Mouse (Mus musculus): ENCODE results near the gene Rufy1.

Rufy1 gene

GRCm38 (mm10) chr11:50426056-50426455 is 4.9 kb downstream of the Rufy1 start:
- 96% methylated on average over 4 of the region's 4 CpGs for WGBS

- WGBS, result 25% methylated on average over 22 of the region's 22 CpGs
Observed at GRCm38 (mm10) chr11:50421934-50422780, 8.8 kb downstream of the Rufy1 start.

- WGBS, result 55% methylated on average over 5 of the region's 5 CpGs
Observed at GRCm38 (mm10) chr11:50421461-50421860, 9.5 kb downstream of the Rufy1 start.

- WGBS, result 73% methylated on average over 2 of the region's 2 CpGs
Observed at GRCm38 (mm10) chr11:50417856-50418255, 13.1 kb downstream of the Rufy1 start.

- 91% methylated on average over 6 of the region's 6 CpGs for WGBS
Observed at GRCm38 (mm10) chr11:50415563-50416241, 15.2 kb downstream of the Rufy1 start.

- 72% methylated on average over 6 of the region's 6 CpGs for WGBS
Observed at GRCm38 (mm10) chr11:50407235-50407634, 23.7 kb downstream of the Rufy1 start.

GRCm38 (mm10) chr11:50403367-50404014 is 27.4 kb downstream of the Rufy1 start:
- 65% methylated on average over 10 of the region's 10 CpGs for WGBS

GRCm38 (mm10) chr11:50402481-50402880 is 28.4 kb downstream of the Rufy1 start:
- WGBS, result 95% methylated on average over 3 of the region's 3 CpGs

GRCm38 (mm10) chr11:50398803-50399202 is 32.1 kb downstream of the Rufy1 start:
- WGBS, result 82% methylated on average over 13 of the region's 13 CpGs

- 75% methylated on average over 9 of the region's 9 CpGs for WGBS
Observed at GRCm38 (mm10) chr11:50397316-50397715, 33.6 kb downstream of the Rufy1 start.

GRCm38 (mm10) chr11:50396766-50397307 is 34.1 kb downstream of the Rufy1 start:
- 80% methylated on average over 11 of the region's 11 CpGs for WGBS

- 86% methylated on average over 7 of the region's 7 CpGs for WGBS
Observed at GRCm38 (mm10) chr11:50394731-50395130, 36.2 kb downstream of the Rufy1 start.

GRCm38 (mm10) chr11:50393306-50393705 is 37.6 kb downstream of the Rufy1 start:
- WGBS, result 87% methylated on average over 6 of the region's 6 CpGs

GRCm38 (mm10) chr11:50391272-50391960 is 39.5 kb downstream of the Rufy1 start:
- WGBS, result 88% methylated on average over 4 of the region's 4 CpGs

GRCm38 (mm10) chr11:50389616-50390015 is 41.3 kb downstream of the Rufy1 start:
- 69% methylated on average over 5 of the region's 5 CpGs for WGBS

- 63% methylated on average over 3 of the region's 3 CpGs for WGBS
Observed at GRCm38 (mm10) chr11:50389011-50389410, 41.9 kb downstream of the Rufy1 start.

- WGBS, result 88% methylated on average over 3 of the region's 3 CpGs
Observed at GRCm38 (mm10) chr11:50388217-50388929, 42.6 kb downstream of the Rufy1 start.

- WGBS, result 68% methylated on average over 4 of the region's 4 CpGs
Observed at GRCm38 (mm10) chr11:50387697-50388096, 43.2 kb downstream of the Rufy1 start.

- WGBS, result 67% methylated on average over 3 of the region's 3 CpGs
Observed at GRCm38 (mm10) chr11:50387167-50387679, 43.7 kb downstream of the Rufy1 start.

- WGBS, result under 1% methylated on average over 4 of the region's 4 CpGs
Observed at GRCm38 (mm10) chr11:50381311-50381710, 49.6 kb downstream of the Rufy1 start.
